Mouse (Mus musculus) kidney, embryonic 15.5 days (tissue): ENCODE measurements around the gene Arhgap45. TPM values are rescaled to one million over a fixed set of nuclear protein-coding genes. Genes with fewer than 3 reads are reported as not detected.
"Not testable (repeated sequence)": the region's sequence is repeated elsewhere in the genome, so short reads cannot be mapped to it uniquely, and the experiment has no call there.

Experiments used
- ATAC-seq: fragments of 200-750 bp; cut with Nextera tagmentation; replicated peaks from 2 replicates; pipeline ENCODE4 v1.8.0; 2017; ENCODE audit warnings: moderate TSS enrichment; ENCODE audit not compliant: low FRiP score
- H3K27ac ChIP-seq: fragments of 300-500 bp; sonication (generic); 2 replicates; pipeline ENCODE4 v1.5.1; 2015; ENCODE audit warnings: mild to moderate bottlenecking, inconsistent platforms
- H3K27me3 ChIP-seq: fragments of 300-500 bp; sonication (generic); 2 replicates; pipeline ENCODE4 v1.6.1; 2015; ENCODE audit warnings: inconsistent platforms
- H3K36me3 ChIP-seq: fragments of 300-500 bp; sonication (generic); 2 replicates; pipeline ENCODE4 v1.6.1; 2015; ENCODE audit warnings: inconsistent platforms
- H3K4me1 ChIP-seq: fragments of 300-500 bp; sonication (generic); 2 replicates; pipeline ENCODE4 v1.6.1; 2015; ENCODE audit warnings: inconsistent platforms
- H3K4me2 ChIP-seq: fragments of 300-500 bp; sonication (generic); 2 replicates; pipeline ENCODE4 v1.6.1; 2015; ENCODE audit warnings: moderate library complexity, mild to moderate bottlenecking, inconsistent platforms
- H3K4me3 ChIP-seq: fragments of 300-500 bp; sonication (generic); replicated peaks from 2 replicates; pipeline ENCODE4 v1.5.1; 2015; ENCODE audit warnings: mild to moderate bottlenecking, inconsistent platforms
- H3K9ac ChIP-seq: fragments of 300-500 bp; sonication (generic); 2 replicates; pipeline ENCODE4 v1.6.1; 2015; ENCODE audit warnings: mild to moderate bottlenecking, inconsistent platforms
- H3K9me3 ChIP-seq: fragments of 300-500 bp; sonication (generic); replicated peaks from 2 replicates; pipeline ENCODE4 v1.6.1; 2016; ENCODE audit warnings: inconsistent platforms
- WGBS: fragments of 180-500 bp; shearing (Covaris S2); methylation state at CpG from one replicate; pipeline ENCODE4 v1.1.7; 2015; ENCODE audit warnings: mixed read lengths; 5-methylcytosine and 5-hydroxymethylcytosine counted together
- polyA plus RNA-seq: library from polyadenylated mRNA; unstranded; fragments of >200 nt; fragmentation: Nextera tagmentation; extraction: Ambion mirVana; gene quantifications from 2 replicates; pipeline ENCODE4 v1.2.1, GENCODE M21; 2015

Arhgap45 gene
- polyA plus RNA-seq, 1 experiment from 2014 or later, result 10.0 TPM

DNA sequence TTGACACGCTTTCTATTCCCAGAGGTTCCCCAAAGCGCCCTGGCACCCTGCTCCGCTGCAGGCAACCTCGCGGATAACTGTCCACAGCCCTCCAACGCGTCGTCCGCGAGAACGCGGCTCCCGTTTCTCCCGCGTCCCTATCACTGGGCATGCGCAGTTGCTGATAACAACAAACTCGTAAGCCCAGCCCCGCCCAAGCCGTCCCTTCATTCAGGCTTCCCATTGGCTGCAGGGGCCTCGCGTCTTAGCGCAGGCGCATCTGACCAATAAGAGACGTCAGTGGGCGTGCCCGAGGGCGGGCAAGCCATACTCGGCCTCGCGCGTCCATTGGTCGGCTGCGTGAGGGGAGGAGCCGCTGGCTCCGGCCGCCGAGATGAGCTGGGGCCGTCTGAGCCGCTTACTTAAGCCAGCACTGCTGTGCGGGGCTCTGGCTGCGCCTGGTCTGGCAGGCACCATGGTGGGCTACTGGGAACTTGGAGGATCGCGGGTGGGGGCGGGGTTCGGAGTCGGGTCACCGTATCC is 36.9 kb downstream of the Arhgap45 start:
- Histone ChIP-seq H3K4me2 (peak overlapping the region; percentile 70), H3K4me3 (peak overlapping the region; percentile 73)
- WGBS, result under 1% methylated on average over 47 of the region's 47 CpGs

DNA sequence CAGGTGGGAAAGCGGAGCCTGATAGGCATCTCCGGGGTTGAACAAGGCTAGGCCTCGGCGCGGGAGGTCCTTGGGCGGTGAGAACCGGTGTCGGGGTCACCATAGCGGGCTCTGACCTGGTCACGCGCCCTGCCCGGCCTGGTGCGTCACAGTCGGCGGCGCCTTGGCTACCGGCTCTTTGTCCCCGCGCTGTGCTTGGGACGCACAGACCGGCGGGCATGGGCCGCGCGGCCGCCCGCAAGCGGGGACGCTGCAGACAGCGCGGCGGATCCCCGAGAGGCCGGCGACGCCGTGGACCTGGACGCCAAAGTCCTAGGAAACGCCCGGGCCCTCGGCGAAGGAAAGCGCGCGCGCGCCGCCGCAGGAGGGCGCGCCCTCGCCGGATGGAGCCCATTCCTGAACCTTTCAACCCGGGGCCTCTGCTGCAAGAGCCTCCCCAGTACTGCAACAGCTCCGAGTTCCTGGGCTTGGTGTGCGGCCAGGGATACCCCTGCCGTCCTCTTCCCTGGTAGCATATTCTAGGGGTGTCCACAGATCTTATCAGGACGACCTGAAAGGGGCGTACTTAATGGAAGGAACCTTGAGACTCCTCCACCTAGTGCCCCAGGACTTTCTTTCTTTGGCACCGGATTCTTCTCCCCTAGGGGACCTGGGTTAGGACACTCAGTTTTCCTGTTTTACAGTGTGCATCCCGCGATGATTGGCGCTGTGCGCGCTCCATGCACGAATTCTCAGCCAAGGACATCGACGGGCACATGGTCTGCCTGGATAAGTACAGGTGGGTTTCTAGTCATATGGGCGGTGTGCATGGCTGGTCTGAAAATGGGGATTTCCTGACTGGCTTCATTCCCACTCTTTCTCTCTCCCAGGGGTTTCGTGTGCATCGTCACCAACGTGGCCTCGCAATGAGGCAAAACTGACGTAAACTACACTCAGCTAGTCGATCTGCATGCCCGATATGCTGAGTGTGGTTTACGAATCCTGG is 37.7 kb downstream of the Arhgap45 start:
- H3K27ac ChIP-seq, result peak overlapping the region; percentile 98
- peaks cover 38% of the 10 kb centered on the region for H3K36me3 ChIP-seq
- peak overlapping the region; percentile 85 for H3K9ac ChIP-seq
- peak overlapping the region; percentile 70 for H3K4me2 ChIP-seq
- peaks cover 56% of the 10 kb centered on the region for H3K4me1 ChIP-seq
- ATAC-seq, result peak; percentile 61
- peak overlapping the region; percentile 73 for H3K4me3 ChIP-seq
- under 1% methylated on average over 77 of the region's 77 CpGs for WGBS
- no peaks in the 10 kb centered on the region for H3K9me3 ChIP-seq
- H3K27me3 ChIP-seq, result no peaks in the 10 kb centered on the region

More for the DNA sequence above, 36.9 kb downstream of the Arhgap45 start:
- Histone ChIP-seq H3K9me3 (no peaks in the 10 kb centered on the region), H3K36me3 (peaks cover 30% of the 10 kb centered on the region), H3K27ac (peak overlapping the region; percentile 98), H3K4me1 (peaks cover 62% of the 10 kb centered on the region), H3K27me3 (no peaks in the 10 kb centered on the region), H3K9ac (peak overlapping the region; percentile 85)
- ATAC-seq, result peak; percentile 96

DNA sequence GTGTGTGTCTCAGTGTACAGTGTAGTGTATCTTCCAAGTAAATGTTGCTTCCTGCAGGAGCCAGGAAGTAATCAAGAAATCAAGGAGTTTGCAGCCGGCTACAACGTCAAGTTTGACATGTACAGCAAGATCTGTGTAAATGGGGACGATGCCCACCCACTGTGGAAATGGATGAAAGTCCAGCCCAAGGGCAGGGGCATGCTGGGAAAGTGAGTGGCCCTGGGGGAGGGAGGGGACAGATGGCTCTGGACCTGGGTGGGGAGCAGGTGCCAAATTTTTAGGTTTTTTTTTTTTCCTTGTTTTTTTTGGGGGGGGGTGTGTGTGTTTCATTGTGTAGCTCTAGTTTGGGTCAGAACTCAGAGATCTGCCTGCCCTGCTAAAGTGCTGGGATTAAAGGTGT is 38.5 kb downstream of the Arhgap45 start:
- peaks cover 46% of the 10 kb centered on the region for H3K36me3 ChIP-seq
- peak overlapping the region; percentile 98 for H3K27ac ChIP-seq
- ATAC-seq, H3K9me3 ChIP-seq, H3K27me3 ChIP-seq: not testable (repeated sequence)
- H3K9ac ChIP-seq, result peak overlapping the region; percentile 85
- peak overlapping the region; percentile 73 for H3K4me3 ChIP-seq
- H3K4me2 ChIP-seq, result peak overlapping the region; percentile 70
- WGBS, result 16% methylated on average over 3 of the region's 3 CpGs
- H3K4me1 ChIP-seq, result peaks cover 54% of the 10 kb centered on the region

DNA sequence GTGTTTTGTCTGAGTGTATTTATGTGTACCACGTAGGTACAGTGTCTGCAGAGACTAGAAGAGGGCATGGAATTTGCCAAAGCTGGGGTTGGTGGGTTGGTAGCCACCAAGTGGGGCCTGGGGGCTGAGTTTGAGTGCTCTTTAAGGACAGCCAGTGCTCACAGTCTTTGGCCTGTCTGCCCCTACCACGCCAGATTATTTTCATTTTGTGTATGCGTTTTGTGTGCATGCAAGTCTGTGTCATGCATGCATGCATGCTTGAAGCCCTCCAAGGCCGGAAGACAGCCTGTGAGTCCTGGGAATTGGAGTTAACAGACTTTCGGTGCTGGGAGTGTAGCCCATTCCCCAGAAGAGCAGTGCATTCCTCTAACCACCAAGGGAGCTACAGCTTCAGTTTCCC is 38.9 kb downstream of the Arhgap45 start:
- H3K4me1 ChIP-seq, result peaks cover 50% of the 10 kb centered on the region
- no peaks in the 10 kb centered on the region for H3K27me3 ChIP-seq
- H3K36me3 ChIP-seq, result peaks cover 50% of the 10 kb centered on the region
- H3K9ac ChIP-seq, result 0 out of 2 replicates have a peak overlapping the region, but pooled peaks have one; percentile 85
- peak overlapping the region; percentile 73 for H3K4me3 ChIP-seq
- 77% methylated on average over 5 of the region's 5 CpGs for WGBS
- H3K4me2 ChIP-seq, result peak overlapping the region; percentile 70
- H3K9me3 ChIP-seq, result no peaks in the 10 kb centered on the region
- peak overlapping the region; percentile 22; the same call in 1 of the 2 replicates for H3K27ac ChIP-seq
- no peak for ATAC-seq

DNA sequence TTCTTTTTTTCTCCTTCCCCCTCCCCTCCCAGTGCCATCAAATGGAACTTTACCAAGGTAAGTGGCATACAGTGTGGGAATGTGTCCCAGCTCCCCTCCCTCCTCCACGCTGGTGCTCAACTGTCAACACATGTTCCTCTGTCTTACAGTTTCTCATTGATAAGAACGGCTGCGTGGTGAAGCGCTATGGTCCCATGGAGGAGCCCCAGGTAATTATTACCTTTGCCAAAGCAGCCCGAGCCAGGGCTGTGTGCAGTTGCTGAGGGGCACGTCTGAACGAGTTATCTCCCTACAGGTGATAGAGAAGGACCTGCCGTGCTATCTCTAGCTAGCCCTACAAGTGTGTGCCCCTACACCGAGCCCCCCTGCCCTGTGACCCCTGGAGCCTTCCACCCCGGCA is 39.4 kb downstream of the Arhgap45 start:
- WGBS, result 77% methylated on average over 10 of the region's 10 CpGs
- no peak overlapping the region for H3K4me2 ChIP-seq
- H3K9ac ChIP-seq, result no peak overlapping the region

DNA sequence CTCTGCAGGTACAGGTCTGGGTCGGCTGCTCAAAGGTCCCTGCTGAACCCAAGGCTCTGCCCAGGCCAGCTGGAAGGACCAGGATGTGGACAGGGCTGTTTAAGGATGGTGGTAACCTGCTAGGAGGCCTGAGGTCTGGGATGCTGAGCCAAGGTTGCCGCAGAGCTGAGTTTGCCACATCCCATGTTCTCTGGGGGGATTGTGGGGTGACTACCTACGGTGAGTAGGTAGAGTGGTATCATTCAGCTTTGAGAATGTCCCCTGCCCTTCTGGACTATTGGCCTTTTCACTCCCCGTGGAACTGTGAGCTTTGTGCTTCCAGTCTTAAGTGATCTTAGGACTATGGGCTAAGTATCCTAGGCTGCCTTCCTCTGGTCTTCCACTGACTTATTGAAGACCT is 40.1 kb downstream of the Arhgap45 start:
- Histone ChIP-seq H3K27me3 (no peaks in the 10 kb centered on the region), H3K4me1 (peaks cover 42% of the 10 kb centered on the region), H3K36me3 (peaks cover 62% of the 10 kb centered on the region), H3K4me2 (no peak overlapping the region), H3K9ac (no peak overlapping the region), H3K9me3 (no peaks in the 10 kb centered on the region), H3K27ac (no peak overlapping the region), H3K4me3 (no peak overlapping the region)
- WGBS, result 89% methylated on average over 4 of the region's 4 CpGs
- no peak for ATAC-seq

More for the DNA sequence above, 39.4 kb downstream of the Arhgap45 start:
- H3K4me1 ChIP-seq, result peaks cover 48% of the 10 kb centered on the region
- no peaks in the 10 kb centered on the region for H3K27me3 ChIP-seq
- H3K27ac ChIP-seq, result no peak overlapping the region
- H3K9me3 ChIP-seq, result no peaks in the 10 kb centered on the region
- no peak overlapping the region for H3K4me3 ChIP-seq
- H3K36me3 ChIP-seq, result peaks cover 56% of the 10 kb centered on the region
- no peak for ATAC-seq

DNA sequence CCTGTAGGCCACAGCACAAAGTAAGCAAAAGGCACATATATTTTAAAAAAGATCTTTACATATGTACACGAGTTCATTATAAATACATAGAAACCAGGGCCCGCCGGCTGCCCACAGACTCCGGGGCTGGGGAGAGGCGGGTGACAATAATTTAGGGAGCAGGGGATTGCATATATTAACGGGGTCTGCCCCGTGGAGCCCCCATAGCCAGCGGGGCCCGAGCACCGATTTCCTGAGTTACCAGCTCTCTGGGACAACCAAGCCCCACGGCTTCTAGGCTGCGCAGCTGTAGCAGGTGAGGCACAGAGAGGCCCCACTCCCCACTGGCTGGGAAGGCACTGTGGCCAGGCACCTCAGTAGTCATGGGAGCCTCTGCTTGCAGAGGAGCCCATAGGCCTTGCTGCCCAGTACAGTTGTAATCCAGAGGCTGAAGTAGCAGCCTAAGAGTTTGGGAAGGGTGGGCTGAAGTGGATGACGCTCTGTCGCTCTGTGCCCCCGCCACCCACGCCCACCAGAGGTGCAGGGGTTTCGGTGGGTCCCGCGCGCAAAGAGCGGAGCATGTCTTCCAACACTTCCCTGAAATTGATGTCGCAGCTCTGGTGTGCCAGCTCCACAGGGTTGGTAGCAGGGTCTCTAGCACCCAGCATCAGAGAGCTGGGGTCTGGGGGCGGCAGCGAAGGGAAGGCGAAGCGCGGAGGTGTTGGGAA is 40.7 kb downstream of the Arhgap45 start:
- Histone ChIP-seq H3K4me2 (no peak overlapping the region), H3K4me1 (peaks cover 36% of the 10 kb centered on the region), H3K27me3 (no peaks in the 10 kb centered on the region), H3K36me3 (peaks cover 68% of the 10 kb centered on the region), H3K9me3 (no peaks in the 10 kb centered on the region), H3K4me3 (no peak overlapping the region), H3K9ac (no peak overlapping the region), H3K27ac (no peak overlapping the region)
- WGBS, result 90% methylated on average over 27 of the region's 27 CpGs
- no peak for ATAC-seq

DNA sequence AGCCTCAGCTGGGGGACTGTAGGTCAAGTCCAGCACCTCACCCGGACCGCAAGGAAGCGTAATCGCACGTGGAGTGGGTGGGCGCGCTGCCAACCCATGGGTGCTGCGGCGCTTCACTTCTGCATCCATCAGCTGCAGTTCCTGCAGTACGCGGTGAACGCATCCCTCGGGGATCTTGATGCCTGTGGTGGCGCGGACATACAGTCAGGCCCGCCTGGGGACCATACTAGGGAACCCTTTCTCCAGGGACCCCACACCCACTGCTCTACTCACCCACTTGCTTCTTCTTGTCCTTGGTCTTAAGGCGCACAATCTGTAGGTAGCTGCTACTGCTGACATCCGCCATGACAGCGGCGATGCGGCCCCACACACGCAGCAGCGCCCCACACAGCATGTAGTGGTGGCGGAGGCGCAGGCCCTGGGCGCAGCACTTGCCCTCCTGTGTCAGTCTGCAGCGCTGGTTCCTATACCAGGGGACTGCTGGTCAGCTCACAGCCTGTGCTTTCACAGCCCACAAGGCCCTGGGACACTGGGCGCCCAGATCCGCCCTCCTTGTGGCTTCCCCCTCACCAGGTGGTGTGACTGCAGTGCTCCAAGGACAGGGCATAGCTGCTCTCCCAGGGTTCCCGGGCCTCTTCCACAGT is 41.4 kb downstream of the Arhgap45 start:
- H3K4me1 ChIP-seq, result peaks cover 29% of the 10 kb centered on the region
- peaks cover 74% of the 10 kb centered on the region for H3K36me3 ChIP-seq
- no peaks in the 10 kb centered on the region for H3K9me3 ChIP-seq
- H3K27ac ChIP-seq, result no peak overlapping the region
- H3K4me2 ChIP-seq, result no peak overlapping the region
- no peak for ATAC-seq
- 83% methylated on average over 30 of the region's 30 CpGs for WGBS
- no peaks in the 10 kb centered on the region for H3K27me3 ChIP-seq
- H3K4me3 ChIP-seq, result no peak overlapping the region
- H3K9ac ChIP-seq, result no peak overlapping the region

DNA sequence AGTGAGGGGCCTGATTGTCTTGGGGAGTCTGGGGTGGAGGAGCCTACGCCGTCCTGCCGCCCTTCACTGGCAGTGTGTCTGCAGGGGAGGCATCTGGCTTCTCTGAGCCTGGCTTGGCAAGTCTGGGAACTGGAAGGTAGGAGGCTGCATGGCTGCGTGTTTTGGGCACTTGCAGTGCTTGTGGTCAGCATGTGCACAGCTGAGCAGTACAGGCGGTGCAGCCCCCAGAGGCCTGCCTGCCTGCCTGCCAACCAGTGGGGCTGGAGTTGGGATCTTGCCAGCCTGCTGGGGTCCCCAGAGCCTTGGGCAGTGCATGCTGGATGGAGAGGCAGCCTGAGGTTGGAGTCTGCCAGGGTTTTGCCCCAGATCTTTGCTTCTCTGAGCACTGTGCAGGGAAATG is 46.7 kb downstream of the Arhgap45 start:
- 90% methylated on average over 5 of the region's 5 CpGs for WGBS
- H3K4me1 ChIP-seq, result peaks cover 16% of the 10 kb centered on the region; the same call in 1 of the 2 replicates
- no peaks in the 10 kb centered on the region for H3K27me3 ChIP-seq
- no peak overlapping the region for H3K27ac ChIP-seq
- no peak overlapping the region for H3K4me3 ChIP-seq
- H3K9me3 ChIP-seq, result no peaks in the 10 kb centered on the region
- H3K9ac ChIP-seq, result no peak overlapping the region
- H3K36me3 ChIP-seq, result peaks cover 82% of the 10 kb centered on the region
- ATAC-seq, result no peak
- no peak overlapping the region for H3K4me2 ChIP-seq

DNA sequence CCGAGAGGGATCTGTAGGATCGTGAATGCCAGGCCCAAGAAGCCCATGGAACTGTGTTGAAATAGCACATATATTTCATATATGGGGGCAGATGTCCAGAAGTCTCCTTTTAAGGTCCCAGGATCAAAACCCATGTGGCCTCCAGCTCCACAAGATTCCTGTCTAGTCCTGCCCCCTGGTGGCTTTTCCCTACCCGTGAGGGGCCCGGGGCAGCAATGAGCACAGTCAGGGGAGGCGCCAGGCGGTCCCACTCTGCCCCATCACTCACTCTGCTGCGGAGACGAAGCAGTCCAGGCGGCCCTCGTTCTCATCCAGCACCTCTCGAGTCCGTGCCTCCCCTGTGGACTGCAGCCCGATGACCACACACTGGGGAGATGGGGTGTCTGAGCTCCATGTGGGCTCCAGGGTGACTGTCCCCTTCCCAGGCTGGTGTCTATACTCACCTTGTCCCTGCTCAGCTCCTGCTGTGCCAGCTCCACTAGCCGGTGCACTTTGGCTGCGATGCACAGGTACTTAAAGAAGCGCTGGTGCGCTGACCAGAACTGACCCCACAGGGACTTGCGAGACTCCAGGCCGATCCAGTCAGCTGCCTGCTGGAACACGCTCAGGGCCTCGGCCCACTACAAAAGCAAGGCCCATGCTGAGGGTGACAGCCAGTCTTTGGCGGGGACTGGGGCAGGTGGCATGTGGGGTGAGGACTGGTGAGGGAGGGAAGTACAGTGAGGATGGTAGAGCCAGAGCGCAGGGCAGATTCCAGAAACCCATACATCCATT is 47.6 kb downstream of the Arhgap45 start:
- Histone ChIP-seq H3K9me3 (no peaks in the 10 kb centered on the region), H3K27me3 (no peaks in the 10 kb centered on the region), H3K4me2 (no peak overlapping the region), H3K36me3 (peaks cover 77% of the 10 kb centered on the region), H3K27ac (no peak overlapping the region), H3K4me1 (peaks cover 16% of the 10 kb centered on the region; the same call in 1 of the 2 replicates), H3K9ac (no peak overlapping the region), H3K4me3 (no peak overlapping the region)
- ATAC-seq, result no peak
- 73% methylated on average over 23 of the region's 23 CpGs for WGBS

DNA sequence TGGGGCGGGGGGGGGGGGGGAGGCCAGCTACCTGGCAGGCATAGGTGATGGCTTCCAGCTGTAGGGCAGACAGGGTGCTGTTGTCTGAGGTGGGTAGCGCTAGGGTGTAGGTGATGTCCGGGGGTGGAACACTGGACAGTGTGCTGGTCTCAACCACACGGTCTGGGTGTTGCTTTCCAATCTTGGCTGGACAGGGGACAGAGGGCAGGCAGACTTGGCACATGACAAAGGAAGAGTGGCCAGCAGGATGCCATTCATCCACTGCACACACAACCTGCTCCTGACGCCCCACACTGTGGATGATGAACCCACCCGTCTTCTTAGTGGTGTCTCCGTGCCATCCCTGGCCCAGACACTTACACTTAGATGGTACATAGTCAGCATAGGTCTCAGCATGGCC is 52.8 kb downstream of the Arhgap45 start:
- WGBS, result 85% methylated on average over 7 of the region's 7 CpGs
- Histone ChIP-seq H3K36me3 (peaks cover 31% of the 10 kb centered on the region), H3K27me3 (no peaks in the 10 kb centered on the region)

More for the DNA sequence above, 52.8 kb downstream of the Arhgap45 start:
- Histone ChIP-seq H3K9ac (no peak overlapping the region), H3K4me3 (no peak overlapping the region), H3K27ac (no peak overlapping the region), H3K4me2 (no peak overlapping the region), H3K4me1 (peaks cover 36% of the 10 kb centered on the region), H3K9me3 (no peaks in the 10 kb centered on the region)
- no peak for ATAC-seq
